Mouse (Mus musculus) gastrocnemius, postnatal 4 days (tissue): ENCODE results near the gene Prx. TPM values are rescaled to one million over a fixed set of nuclear protein-coding genes. Genes with fewer than 3 reads are reported as not detected.

Experiments used
- DNase-seq, 2 experiments: peaks; one replicate each; pipeline ENCODE4 v3.0.0; 2021 to 2022; ENCODE audit warnings: low spot score in 2 of 2, mixed read lengths in 2 of 2
- total RNA-seq, 2 experiments: library from RNA; stranded (reverse); gene quantifications; 2 replicates each; pipeline ENCODE4 v1.2.3; 2021

Gene Prx
- total RNA-seq, 2 experiments from 2014 or later: 36.6 to 38.2 TPM

- DNase-seq: no peak
These were observed 21.0 kb downstream of the Prx start for GRCm38 (mm10) chr7:27520104-27520503.

GRCm38 (mm10) chr7:27520599-27520998 is 21.5 kb downstream of the Prx start:
- no peak for DNase-seq

- DNase-seq: no peak
These were observed 23.8 kb downstream of the Prx start, which contains the start of gene Hipk4 for GRCm38 (mm10) chr7:27522967-27523366. Gene Hipk4, plus strand, starts transcription at chr7:27523267.

- no peak for DNase-seq
These were observed 24.7 kb downstream of the Prx start for GRCm38 (mm10) chr7:27523805-27524204.

- peak; percentile 63 to 76 for DNase-seq
These were observed 27.1 kb downstream of the Prx start for GRCm38 (mm10) chr7:27526039-27526827.

- no peak for DNase-seq
These were observed 29.9 kb downstream of the Prx start for GRCm38 (mm10) chr7:27529070-27529469.

- DNase-seq: no peak
These were observed 31.8 kb downstream of the Prx start for GRCm38 (mm10) chr7:27530937-27531336.

- no peak for DNase-seq
These were observed 32.6 kb downstream of the Prx start for GRCm38 (mm10) chr7:27531707-27532106.

GRCm38 (mm10) chr7:27532480-27533050 is 33.4 kb downstream of the Prx start:
- no peak for DNase-seq

GRCm38 (mm10) chr7:27535386-27535785 is 36.3 kb downstream of the Prx start:
- no peak for DNase-seq

GRCm38 (mm10) chr7:27536618-27537017 is 37.5 kb downstream of the Prx start:
- DNase-seq: no peak

- DNase-seq: no peak
These were observed 38.9 kb downstream of the Prx start for GRCm38 (mm10) chr7:27537998-27538397.

GRCm38 (mm10) chr7:27538797-27539196 is 39.7 kb downstream of the Prx start:
- no peak for DNase-seq

- DNase-seq: no peak
These were observed 41.4 kb downstream of the Prx start for GRCm38 (mm10) chr7:27540521-27540920.

GRCm38 (mm10) chr7:27540935-27541334 is 41.8 kb downstream of the Prx start:
- DNase-seq: no peak

- no peak for DNase-seq
These were observed 42.3 kb downstream of the Prx start for GRCm38 (mm10) chr7:27541431-27541830.

GRCm38 (mm10) chr7:27541922-27542321 is 42.8 kb downstream of the Prx start:
- DNase-seq: no peak

GRCm38 (mm10) chr7:27542392-27543033 is 43.4 kb downstream of the Prx start:
- peak; percentile 59 to 77 for DNase-seq

GRCm38 (mm10) chr7:27543065-27543464 is 43.9 kb downstream of the Prx start:
- no peak for DNase-seq

- DNase-seq: no peak
These were observed 44.7 kb downstream of the Prx start for GRCm38 (mm10) chr7:27543851-27544250.

GRCm38 (mm10) chr7:27544675-27545370 is 45.7 kb downstream of the Prx start:
- DNase-seq: no peak

- no peak for DNase-seq
These were observed 50.5 kb downstream of the Prx start for GRCm38 (mm10) chr7:27549597-27549996.
